Mouse (Mus musculus): Measurements from ENCODE around the gene Supt20. TPM values are rescaled to one million over a fixed set of nuclear protein-coding genes. Genes with fewer than 3 reads are reported as not detected.

The Supt20 gene
- polyA plus RNA-seq, 1 experiment: 51.3 TPM

GRCm38 (mm10) chr3:54769349-54770275 is 77.0 kb downstream of the Supt20 start:
- Histone ChIP-seq H3K36me3 (ENCODE audit: control insufficient read depth, insufficient read depth, low read length) (no peaks in the 10 kb centered on the region), H3K27ac (ENCODE audit: insufficient read depth, low read length) (no peak overlapping the region), H3K4me1 (ENCODE audit: control insufficient read depth, insufficient read depth, insufficient read length) (no peaks in the 10 kb centered on the region), H3K4me3 (ENCODE audit: extremely low read depth, insufficient read depth, insufficient read length) (no peak overlapping the region), H3K27me3 (ENCODE audit: control insufficient read depth, insufficient read depth, low read length) (no peaks in the 10 kb centered on the region)
- no peak for DNase-seq (ENCODE audit: low read depth in 1 of 2, low spot score in 2 of 2)
- 84% methylated on average over 17 of the region's 17 CpGs for WGBS
- TF ChIP-seq CTCF (IDR thresholded peaks at IDR 0.05; ENCODE audit: extremely low read depth, insufficient read depth, insufficient read length, insufficient replicate concordance) (no peak), POLR2A (IDR thresholded peaks at IDR 0.05; ENCODE audit: low read depth, low read length) (no peak)

- no peak overlapping the region for H3K27ac ChIP-seq (ENCODE audit: insufficient read depth, low read length)
- no peaks in the 10 kb centered on the region for H3K27me3 ChIP-seq (ENCODE audit: control insufficient read depth, insufficient read depth, low read length)
- H3K4me1 ChIP-seq (ENCODE audit: control insufficient read depth, insufficient read depth, insufficient read length): no peaks in the 10 kb centered on the region
- no peak for DNase-seq (ENCODE audit: low read depth in 1 of 2, low spot score in 2 of 2)
- 80% methylated on average over 6 of the region's 6 CpGs for WGBS
- no peaks in the 10 kb centered on the region for H3K36me3 ChIP-seq (ENCODE audit: control insufficient read depth, insufficient read depth, low read length)
- TF ChIP-seq POLR2A (IDR thresholded peaks at IDR 0.05; ENCODE audit: low read depth, low read length): no peak
- TF ChIP-seq CTCF (IDR thresholded peaks at IDR 0.05; ENCODE audit: extremely low read depth, insufficient read depth, insufficient read length, insufficient replicate concordance): no peak
- H3K4me3 ChIP-seq (ENCODE audit: extremely low read depth, insufficient read depth, insufficient read length): no peak overlapping the region
These were observed 81.0 kb downstream of the Supt20 start for GRCm38 (mm10) chr3:54773613-54774012.

- DNase-seq (ENCODE audit: low read depth in 1 of 2, low spot score in 2 of 2): no peak
- no peaks in the 10 kb centered on the region for H3K36me3 ChIP-seq (ENCODE audit: control insufficient read depth, insufficient read depth, low read length)
- no peaks in the 10 kb centered on the region for H3K4me1 ChIP-seq (ENCODE audit: control insufficient read depth, insufficient read depth, insufficient read length)
- 79% methylated on average over 7 of the region's 7 CpGs for WGBS
- no peak for TF ChIP-seq CTCF (IDR thresholded peaks at IDR 0.05; ENCODE audit: extremely low read depth, insufficient read depth, insufficient read length, insufficient replicate concordance)
- H3K4me3 ChIP-seq (ENCODE audit: extremely low read depth, insufficient read depth, insufficient read length): no peak overlapping the region
- H3K27ac ChIP-seq (ENCODE audit: insufficient read depth, low read length): no peak overlapping the region
- H3K27me3 ChIP-seq (ENCODE audit: control insufficient read depth, insufficient read depth, low read length): no peaks in the 10 kb centered on the region
These were observed 83.5 kb downstream of the Supt20 start for GRCm38 (mm10) chr3:54775989-54776631.

Other genes starting within 250 kb of the Supt20 start
- not detected in 2 replicates for gene Gm21958, start 21.5 kb downstream of the Supt20 start, polyA plus RNA-seq (2012; rRNA removed)
- 24.3 and 25.5 TPM in 2 replicates for gene Exosc8, start 42.6 kb downstream of the Supt20 start, polyA plus RNA-seq (2012; rRNA removed)
- 5.5 and 7.6 TPM in 2 replicates for gene Alg5, start 42.7 kb downstream of the Supt20 start, polyA plus RNA-seq (2012; rRNA removed)
- gene Smad9, start 62.8 kb downstream of the Supt20 start, polyA plus RNA-seq (2012; rRNA removed): 0.23 and 0.28 TPM in 2 replicates
- gene Rfxap, start 115.0 kb downstream of the Supt20 start, polyA plus RNA-seq (2012; rRNA removed): 18.4 and 22.8 TPM in 2 replicates
- not detected in 2 replicates for gene Sertm1, start 223.1 kb downstream of the Supt20 start, polyA plus RNA-seq (2012; rRNA removed)